Mouse (Mus musculus) bone marrow, adult 2 months (tissue): ENCODE measurements around the gene Shbg.

Source experiments
- CTCF ChIP-seq: fragments of 200-500 bp; IDR thresholded peaks from 2 replicates; pipeline ENCODE4 v1.5.1; 2011; ENCODE audit warnings: low read length, control low read depth; ENCODE audit not compliant: control insufficient read depth, insufficient read depth
- POLR2A ChIP-seq: fragments of 200-500 bp; IDR thresholded peaks from 2 replicates; pipeline ENCODE4 v1.6.1; 2011; ENCODE audit warnings: low read depth, mild to moderate bottlenecking, control low read depth, low read length, borderline replicate concordance; ENCODE audit not compliant: control insufficient read depth

DNA sequence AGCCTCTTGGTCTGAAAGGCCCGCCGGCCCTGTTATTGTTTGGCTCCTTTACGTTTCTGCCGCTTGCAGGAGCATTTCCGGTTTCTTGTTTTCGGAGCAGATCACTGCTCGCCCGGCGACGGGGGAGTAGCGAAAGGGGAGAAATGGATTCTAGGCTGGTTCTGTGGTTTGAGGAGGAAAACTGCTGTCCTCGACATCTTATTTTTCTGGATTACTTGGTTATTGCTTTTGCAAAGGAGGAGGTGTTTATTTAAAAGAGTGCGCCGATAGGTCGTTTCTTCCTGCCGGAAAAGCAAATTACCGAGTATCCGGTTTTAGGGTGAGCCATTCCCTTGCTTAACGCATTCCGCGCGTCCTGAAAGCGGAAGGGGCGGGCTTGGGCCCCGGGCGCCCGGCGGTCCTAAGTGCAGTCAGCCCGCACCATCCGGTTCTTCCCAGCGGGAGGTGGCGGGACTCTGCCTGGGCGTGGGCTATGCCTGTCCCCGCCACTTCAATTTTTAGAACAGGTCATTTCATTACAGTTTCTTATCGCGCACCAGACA is 36.5 kb downstream of the Shbg start:
- TF ChIP-seq POLR2A, result peak; percentile 78; the same call in 1 of the 2 replicates
- TF ChIP-seq CTCF, result no peak
